Mouse (Mus musculus) liver, embryonic 14.5 days (tissue): ENCODE results near the gene Asphd2. TPM values are rescaled to one million over a fixed set of nuclear protein-coding genes. Genes with fewer than 3 reads are reported as not detected.

Source experiments
- ATAC-seq: fragments of 200-750 bp; cut with Nextera tagmentation; 2 replicates; pipeline ENCODE4 v1.8.0; 2017; ENCODE audit warnings: moderate number of reproducible peaks, mild to moderate bottlenecking, moderate library complexity; ENCODE audit not compliant: insufficient read depth
- DNase-seq, 3 experiments: peaks; one replicate each; pipeline ENCODE4 v3.0.0-alpha.2; 2012 to 2013; ENCODE audit warnings: low read depth in 3 of 3, low spot score in 3 of 3
- H3K27ac ChIP-seq: fragments of 300-500 bp; sonication (generic); 2 replicates; pipeline ENCODE4 v1.5.1; 2014; ENCODE audit warnings: moderate library complexity, mild to moderate bottlenecking, control low read depth, inconsistent platforms
- H3K27me3 ChIP-seq: fragments of 300-500 bp; sonication (generic); 2 replicates; pipeline ENCODE4 v1.6.1; 2014; ENCODE audit warnings: mild to moderate bottlenecking, low read length, moderate library complexity; ENCODE audit not compliant: control insufficient read depth, insufficient read depth
- H3K36me3 ChIP-seq: fragments of 300-500 bp; sonication (generic); replicated peaks from 2 replicates; pipeline ENCODE4 v1.6.1; 2014; ENCODE audit warnings: low read depth; ENCODE audit not compliant: control insufficient read depth, insufficient read depth
- H3K4me1 ChIP-seq, 2 experiments: fragments of 200-500 bp in 1 of 2; fragments of 300-500 bp in 1 of 2; sonication (generic) in 1 of 2; replicated peaks; 2 replicates each; pipeline ENCODE4 v1.6.1; 2012 to 2014; ENCODE audit warnings: antibody characterized with exemption in 1 of 2, inconsistent platforms in 1 of 2, low read length in 1 of 2; ENCODE audit not compliant: control insufficient read depth in 2 of 2, insufficient read depth in 2 of 2
- H3K4me2 ChIP-seq: fragments of 300-500 bp; sonication (generic); 2 replicates; pipeline ENCODE4 v1.6.1; 2014; ENCODE audit warnings: low read depth, mild to moderate bottlenecking, control low read depth, moderate library complexity
- H3K4me3 ChIP-seq, 2 experiments: fragments of 200-500 bp in 1 of 2; fragments of 300-500 bp in 1 of 2; sonication (generic) in 1 of 2; 2 replicates each; pipeline ENCODE4 v1.5.1; 2012 to 2014; ENCODE audit warnings: low read depth in 2 of 2, low read length in 2 of 2, mild to moderate bottlenecking in 2 of 2, control low read depth in 1 of 2, inconsistent platforms in 1 of 2, moderate library complexity in 1 of 2; ENCODE audit not compliant: insufficient read depth in 1 of 2
- H3K9ac ChIP-seq: fragments of 300-500 bp; sonication (generic); replicated peaks from 2 replicates; pipeline ENCODE4 v1.6.1; 2014; ENCODE audit warnings: mild to moderate bottlenecking, control low read depth, moderate library complexity
- H3K9me3 ChIP-seq: fragments of 300-500 bp; sonication (generic); 2 replicates; pipeline ENCODE4 v1.6.1; 2016; ENCODE audit warnings: low read length, mixed read lengths; ENCODE audit not compliant: control insufficient read depth
- CTCF ChIP-seq: IDR thresholded peaks from 2 replicates; pipeline ENCODE4 v1.5.1; 2016; ENCODE audit warnings: antibody characterized with exemption, low read depth, control low read depth
- EP300 ChIP-seq: IDR thresholded peaks from 2 replicates; pipeline ENCODE4 v1.6.1; 2016; ENCODE audit warnings: antibody characterized with exemption, low read depth
- WGBS: fragments of 180-500 bp; shearing (Covaris S2); extraction: QIAGEN DNeasy Blood & Tissue Kit; methylation state at CpG from one replicate; pipeline ENCODE4 v1.1.7; 2014; ENCODE audit not compliant: insufficient replicate concordance; 5-methylcytosine and 5-hydroxymethylcytosine counted together
- polyA plus RNA-seq, 2 experiments: library from polyadenylated mRNA; depleted of rRNA in 1 of 2; stranded (reverse) in 1 of 2; unstranded in 1 of 2; fragments of >200 nt; fragmentation: Nextera tagmentation in 1 of 2; extraction: Ambion mirVana in 1 of 2; gene quantifications; 2 replicates each; pipeline versions ENCODE4 v1.2.1 to v1.2.3; 2012 to 2014

Gene Asphd2
- polyA plus RNA-seq, 2 experiments = 0.10 to 0.20 TPM

- no peak for ATAC-seq
- Histone ChIP-seq H3K27ac (no peak overlapping the region), H3K4me1 (peaks cover 0 to under 1% of the 10 kb centered on the region in 2 experiments; a peak in 1 of 4 replicates), H3K4me2 (no peak overlapping the region), H3K9ac (no peak overlapping the region), H3K27me3 (no peaks in the 10 kb centered on the region), H3K4me3 (no peak overlapping the region), H3K9me3 (no peaks in the 10 kb centered on the region), H3K36me3 (no peaks in the 10 kb centered on the region)
- no peak for TF ChIP-seq CTCF
- TF ChIP-seq EP300 = no peak
- no peak for DNase-seq
- WGBS = 63% methylated on average over 1 of the region's 1 CpGs
Measured at GRCm38 (mm10) chr5:112377380-112377779, 17.3 kb downstream of the Asphd2 start.

GRCm38 (mm10) chr5:112376111-112376510 is 18.6 kb downstream of the Asphd2 start:
- Histone ChIP-seq H3K4me3 (no peak overlapping the region), H3K4me1 (no peaks in the 10 kb centered on the region), H3K27ac (no peak overlapping the region), H3K27me3 (no peaks in the 10 kb centered on the region), H3K9ac (no peak overlapping the region), H3K9me3 (no peaks in the 10 kb centered on the region), H3K4me2 (no peak overlapping the region), H3K36me3 (no peaks in the 10 kb centered on the region)
- WGBS = 65% methylated on average over 4 of the region's 4 CpGs
- TF ChIP-seq EP300 (no peak), CTCF (no peak)
- no peak for DNase-seq
- ATAC-seq = no peak

GRCm38 (mm10) chr5:112371933-112372332 is 22.7 kb downstream of the Asphd2 start:
- no peaks in the 10 kb centered on the region for H3K36me3 ChIP-seq
- H3K4me3 ChIP-seq = no peak overlapping the region
- no peak overlapping the region for H3K4me2 ChIP-seq
- no peaks in the 10 kb centered on the region for H3K27me3 ChIP-seq
- no peaks in the 10 kb centered on the region for H3K4me1 ChIP-seq
- no peak overlapping the region for H3K27ac ChIP-seq
- DNase-seq = no peak
- 74% methylated on average over 7 of the region's 7 CpGs for WGBS
- no peak overlapping the region for H3K9ac ChIP-seq
- TF ChIP-seq CTCF (no peak), EP300 (no peak)
- no peak for ATAC-seq
- no peaks in the 10 kb centered on the region for H3K9me3 ChIP-seq

GRCm38 (mm10) chr5:112370236-112370813 is 24.3 kb downstream of the Asphd2 start:
- Histone ChIP-seq H3K36me3 (no peaks in the 10 kb centered on the region), H3K27ac (no peak overlapping the region)

GRCm38 (mm10) chr5:112369326-112369725 is 25.3 kb downstream of the Asphd2 start:
- no peak for TF ChIP-seq CTCF
- no peak for TF ChIP-seq EP300
- 81% methylated on average over 13 of the region's 13 CpGs for WGBS
- H3K9ac ChIP-seq = no peak overlapping the region
- DNase-seq (no peak), ATAC-seq (no peak)
- H3K9me3 ChIP-seq = no peaks in the 10 kb centered on the region
- H3K4me3 ChIP-seq = no peak overlapping the region
- H3K4me2 ChIP-seq = no peak overlapping the region
- no peak overlapping the region for H3K27ac ChIP-seq
- H3K4me1 ChIP-seq = no peaks in the 10 kb centered on the region
- H3K36me3 ChIP-seq = no peaks in the 10 kb centered on the region; the same call in 1 of the 2 replicates
- H3K27me3 ChIP-seq = no peaks in the 10 kb centered on the region

More at GRCm38 (mm10) chr5:112370236-112370813, 24.3 kb downstream of the Asphd2 start:
- Histone ChIP-seq H3K9ac (no peak overlapping the region), H3K4me1 (no peaks in the 10 kb centered on the region), H3K27me3 (no peaks in the 10 kb centered on the region), H3K4me2 (no peak overlapping the region), H3K4me3 (no peak overlapping the region), H3K9me3 (no peaks in the 10 kb centered on the region)
- 87% methylated on average over 12 of the region's 12 CpGs for WGBS
- DNase-seq (no peak), ATAC-seq (no peak)
- no peak for TF ChIP-seq CTCF
- no peak for TF ChIP-seq EP300
